Mouse (Mus musculus) embryonic facial prominence, embryonic 14.5 days (tissue): ENCODE measurements around the gene Prm1. TPM values are rescaled to one million over a fixed set of nuclear protein-coding genes. Genes with fewer than 3 reads are reported as not detected.
A peak's percentile ranks its signal among the peaks of the same experiment; 100 is the strongest.

Source experiments
- ATAC-seq: fragments of 200-750 bp; cut with Nextera tagmentation; 2 replicates; pipeline ENCODE4 v1.8.0; 2017; ENCODE audit warnings: low read depth, moderate number of reproducible peaks, moderate TSS enrichment
- DNase-seq: peaks from one replicate; pipeline ENCODE4 v3.0.0-alpha.2; 2015; ENCODE audit warnings: low spot score
- H3K27ac ChIP-seq: fragments of 300-500 bp; sonication (generic); replicated peaks from 2 replicates; pipeline ENCODE4 v1.5.1; 2014; ENCODE audit warnings: low read depth, mild to moderate bottlenecking, low read length, moderate library complexity
- H3K27me3 ChIP-seq: fragments of 300-500 bp; sonication (generic); replicated peaks from 2 replicates; pipeline ENCODE4 v1.6.1; 2014; ENCODE audit warnings: low read length; ENCODE audit not compliant: control insufficient read depth, insufficient read depth
- H3K36me3 ChIP-seq: fragments of 300-500 bp; sonication (generic); 2 replicates; pipeline ENCODE4 v1.6.1; 2014; ENCODE audit warnings: low read length, mixed read lengths; ENCODE audit not compliant: control insufficient read depth, insufficient read depth
- H3K4me1 ChIP-seq: fragments of 300-500 bp; sonication (generic); 2 replicates; pipeline ENCODE4 v1.6.1; 2014; ENCODE audit warnings: antibody characterized with exemption, low read length; ENCODE audit not compliant: control insufficient read depth, insufficient read depth
- H3K4me2 ChIP-seq: fragments of 300-500 bp; sonication (generic); 2 replicates; pipeline ENCODE4 v1.6.1; 2014; ENCODE audit warnings: low read depth, mild to moderate bottlenecking, low read length, moderate library complexity, mixed read lengths
- H3K4me3 ChIP-seq: fragments of 300-500 bp; sonication (generic); 2 replicates; pipeline ENCODE4 v1.5.1; 2014; ENCODE audit warnings: low read depth, mild to moderate bottlenecking, low read length
- H3K9ac ChIP-seq: fragments of 300-500 bp; sonication (generic); 2 replicates; pipeline ENCODE4 v1.6.1; 2014; ENCODE audit warnings: low read depth, mild to moderate bottlenecking, low read length, moderate library complexity, mixed read lengths
- H3K9me3 ChIP-seq: fragments of 300-500 bp; sonication (generic); 2 replicates; pipeline ENCODE4 v1.6.1; 2016; ENCODE audit warnings: low read length; ENCODE audit not compliant: control insufficient read depth
- WGBS: fragments of 180-500 bp; shearing (Covaris S2); extraction: QIAGEN DNeasy Blood & Tissue Kit; methylation state at CpG from one replicate; pipeline ENCODE4 v1.1.7; 2014; 5-methylcytosine and 5-hydroxymethylcytosine counted together
- polyA plus RNA-seq: library from polyadenylated mRNA; unstranded; fragments of >200 nt; fragmentation: Nextera tagmentation; extraction: Ambion mirVana; gene quantifications from 2 replicates; pipeline ENCODE4 v1.2.1, GENCODE M21; 2014

Gene Prm1
- polyA plus RNA-seq, 1 experiment from 2014 or later, result not detected

GRCm38 (mm10) chr16:10782377-10783151, 23.1 kb downstream of the Prm1 start:
- Histone ChIP-seq H3K4me2 (peak overlapping the region; percentile 91), H3K27ac (peak overlapping the region; percentile 74; the same call in 1 of the 2 replicates), H3K4me1 (peaks cover 39% of the 10 kb centered on the region), H3K36me3 (no peaks in the 10 kb centered on the region), H3K27me3 (no peaks in the 10 kb centered on the region), H3K9ac (peak overlapping the region; percentile 83), H3K9me3 (no peaks in the 10 kb centered on the region), H3K4me3 (peak overlapping the region; percentile 80)
- WGBS, result 40% methylated on average over 6 of the region's 6 CpGs
- DNase-seq (no peak), ATAC-seq (no peak)

- 21% methylated on average over 9 of the region's 9 CpGs for WGBS
- peak overlapping the region; percentile 74 for H3K27ac ChIP-seq
- H3K4me1 ChIP-seq, result peaks cover 39% of the 10 kb centered on the region
- H3K4me3 ChIP-seq, result no peak overlapping the region
- DNase-seq, result peak; percentile 83
- no peaks in the 10 kb centered on the region for H3K9me3 ChIP-seq
- no peaks in the 10 kb centered on the region for H3K27me3 ChIP-seq
- peak overlapping the region; percentile 83; the same call in 1 of the 2 replicates for H3K9ac ChIP-seq
- H3K36me3 ChIP-seq, result no peaks in the 10 kb centered on the region
- ATAC-seq, result no peak
- peak overlapping the region; percentile 91 for H3K4me2 ChIP-seq
Observed at GRCm38 (mm10) chr16:10781862-10782371, 23.7 kb downstream of the Prm1 start.

- DNase-seq (peak; percentile 47), ATAC-seq (no peak)
- Histone ChIP-seq H3K4me1 (peaks cover 36% of the 10 kb centered on the region), H3K36me3 (no peaks in the 10 kb centered on the region), H3K9ac (no peak overlapping the region), H3K27ac (peak overlapping the region; percentile 74), H3K4me2 (no peak overlapping the region), H3K9me3 (no peaks in the 10 kb centered on the region), H3K27me3 (no peaks in the 10 kb centered on the region), H3K4me3 (no peak overlapping the region)
- 38% methylated on average over 5 of the region's 5 CpGs for WGBS
Observed at GRCm38 (mm10) chr16:10780631-10781120, 25.0 kb downstream of the Prm1 start.

- Histone ChIP-seq H3K27ac (no peak overlapping the region), H3K27me3 (no peaks in the 10 kb centered on the region), H3K9me3 (no peaks in the 10 kb centered on the region), H3K4me2 (no peak overlapping the region), H3K4me3 (no peak overlapping the region), H3K4me1 (peaks cover 23% of the 10 kb centered on the region), H3K9ac (no peak overlapping the region), H3K36me3 (no peaks in the 10 kb centered on the region)
- 65% methylated on average over 5 of the region's 5 CpGs for WGBS
- ATAC-seq (no peak), DNase-seq (no peak)
Observed at GRCm38 (mm10) chr16:10777579-10778160, 28.0 kb downstream of the Prm1 start.

- no peaks in the 10 kb centered on the region for H3K27me3 ChIP-seq
- no peak overlapping the region for H3K9ac ChIP-seq
- DNase-seq (no peak), ATAC-seq (no peak)
- no peaks in the 10 kb centered on the region for H3K9me3 ChIP-seq
- H3K27ac ChIP-seq, result no peak overlapping the region
- no peak overlapping the region for H3K4me3 ChIP-seq
- H3K4me2 ChIP-seq, result no peak overlapping the region
- H3K4me1 ChIP-seq, result peaks cover 11% of the 10 kb centered on the region
- no peaks in the 10 kb centered on the region for H3K36me3 ChIP-seq
- 46% methylated on average over 7 of the region's 7 CpGs for WGBS
Observed at GRCm38 (mm10) chr16:10776322-10776721, 29.3 kb downstream of the Prm1 start.

- Histone ChIP-seq H3K27ac (no peak overlapping the region), H3K36me3 (no peaks in the 10 kb centered on the region), H3K9me3 (no peaks in the 10 kb centered on the region), H3K4me1 (peaks cover 5% of the 10 kb centered on the region), H3K9ac (no peak overlapping the region), H3K27me3 (no peaks in the 10 kb centered on the region), H3K4me3 (no peak overlapping the region), H3K4me2 (no peak overlapping the region)
- 77% methylated on average over 4 of the region's 4 CpGs for WGBS
- ATAC-seq (no peak), DNase-seq (no peak)
Observed at GRCm38 (mm10) chr16:10774726-10775125, 30.9 kb downstream of the Prm1 start.

GRCm38 (mm10) chr16:10773543-10773942, 32.1 kb downstream of the Prm1 start:
- no peaks in the 10 kb centered on the region for H3K36me3 ChIP-seq
- no peak for DNase-seq
- H3K4me1 ChIP-seq, result peaks cover 5% of the 10 kb centered on the region
- 65% methylated on average over 8 of the region's 8 CpGs for WGBS
- no peak overlapping the region for H3K4me2 ChIP-seq
- ATAC-seq, result no peak
- H3K9me3 ChIP-seq, result no peaks in the 10 kb centered on the region
- no peaks in the 10 kb centered on the region for H3K27me3 ChIP-seq
- no peak overlapping the region for H3K9ac ChIP-seq
- H3K4me3 ChIP-seq, result no peak overlapping the region
- H3K27ac ChIP-seq, result no peak overlapping the region

- H3K36me3 ChIP-seq, result no peaks in the 10 kb centered on the region
- H3K9ac ChIP-seq, result no peak overlapping the region
- H3K27ac ChIP-seq, result no peak overlapping the region
- peaks cover 5% of the 10 kb centered on the region for H3K4me1 ChIP-seq
- no peak for DNase-seq
- H3K4me2 ChIP-seq, result no peak overlapping the region
- no peaks in the 10 kb centered on the region for H3K27me3 ChIP-seq
- no peak overlapping the region for H3K4me3 ChIP-seq
- no peak for ATAC-seq
- no peaks in the 10 kb centered on the region for H3K9me3 ChIP-seq
- 66% methylated on average over 19 of the region's 19 CpGs for WGBS
Observed at GRCm38 (mm10) chr16:10771769-10772510, 33.7 kb downstream of the Prm1 start.
